Mouse (Mus musculus) cerebellum, adult 9-10 months (tissue): ENCODE results near the gene Pkd2l1.

Experiments
- DNase-seq: peaks from one replicate; pipeline ENCODE4 v3.0.0; 2022

The Pkd2l1 gene

DNA sequence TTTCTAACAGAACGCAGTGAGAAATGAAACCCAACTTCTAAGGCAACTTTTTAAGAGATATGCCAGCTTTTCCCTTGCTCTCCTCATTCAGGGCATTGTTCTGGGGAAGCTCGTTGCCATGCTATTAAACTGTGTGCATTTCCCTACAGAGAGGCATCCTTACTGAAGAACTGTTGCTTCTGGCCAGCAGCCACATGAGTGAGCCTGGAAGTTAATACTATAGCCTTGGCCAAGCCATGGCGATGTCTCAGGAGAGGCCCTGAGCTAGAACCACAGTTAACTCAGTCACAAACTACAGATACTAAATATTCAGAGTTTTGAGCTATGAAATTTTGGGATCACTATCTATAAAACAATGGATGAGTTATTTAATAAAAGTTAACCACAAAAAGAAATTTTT lies 89.2 kb downstream of the Pkd2l1 start:
- DNase-seq = no peak

DNA sequence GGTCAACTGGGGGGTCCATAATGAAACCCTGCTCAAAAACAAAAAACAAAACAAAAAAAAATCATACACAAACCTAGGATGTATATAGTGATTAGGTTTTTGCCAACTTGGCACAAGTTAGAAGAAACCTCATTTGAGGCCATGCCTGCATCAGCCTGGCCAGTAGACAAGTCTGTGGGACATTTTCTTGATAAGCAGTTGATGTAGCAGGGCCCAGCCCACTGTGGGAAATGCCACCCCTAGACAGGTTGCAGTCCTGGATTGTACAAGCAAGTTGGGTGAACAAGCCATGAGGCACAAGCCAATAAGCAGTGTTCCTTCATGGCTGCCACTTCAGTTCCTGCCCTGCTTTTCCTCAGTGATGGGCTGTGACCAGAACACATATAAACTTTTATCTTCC lies 91.4 kb downstream of the Pkd2l1 start:
- DNase-seq = no peak
